Comparison of ENCODE assay signal across 21 mouse cellular contexts in genomic region chr12:35826990-35827389, GRCm38 (mm10).
DNase-seq lines count a peak whose midpoint lies in the region; ATAC-seq and TF ChIP-seq lines count a peak whose summit lies in the region.
"Had no signal": no experiment of that assay in that cellular context is flagged by ENCODE, and none has a peak within 500 bp of the region (broad histone marks: within the 10 kb centered on the region; RNA-seq: fewer than 3 reads in every experiment).

No protein-coding gene starts in this region.

- TF ChIP-seq RAD21 in CH12.LX (IDR thresholded peaks at IDR 0.05; ENCODE audit: low read depth, low read length), result no peak

- no peak; the same call in 1 of the 2 replicates for ATAC-seq in embryonic facial prominence, embryonic 14.5 days (ENCODE audit: low read depth)
- ATAC-seq in granulocyte monocyte progenitor cell, adult 5-6 weeks (replicated peaks; ENCODE audit: poor library complexity, severe bottlenecking), result peak; percentile 66
- ATAC-seq in monocyte, adult 5-6 weeks (replicated peaks; ENCODE audit: insufficient number of reproducible peaks, low FRiP score, low TSS enrichment, poor library complexity, severe bottlenecking), result 0 out of 2 replicates have a peak, but pooled peaks have one; percentile 14
- ATAC-seq in cerebellum, adult (ENCODE audit: insufficient number of reproducible peaks, low FRiP score, low TSS enrichment), result no peak
- ATAC-seq: forebrain, embryonic 14.5 days; hindbrain, embryonic 16.5 days; inflammation-experienced regulatory T-cells, adult 6 months had no signal

- dilution Hi-C loops in CH12.LX (cut with MboI; ENCODE audit: extremely low pct_ligation_motif_present, extremely low pct_unique_long_range_greater_than_20kb, low sequenced_read_pairs), result no loop called here

- peaks cover 8% of the 10 kb centered on the region; the same call in 1 of the 2 replicates for H3K9me3 ChIP-seq in embryonic facial prominence, embryonic 14.5 days (ENCODE audit: control insufficient read depth, low read length)
- H3K9me3 ChIP-seq in embryonic facial prominence, embryonic 10.5 days, result no peaks in the 10 kb centered on the region
- H3K9me3 ChIP-seq in CH12.LX (replicated peaks; ENCODE audit: low read length), result no peaks in the 10 kb centered on the region
- H3K9me3 ChIP-seq: embryonic facial prominence, embryonic 12.5 days; heart, embryonic 10.5 days; hindbrain, embryonic 12.5 days had no signal

- in situ Hi-C loops in CH12.LX (cut with MboI; ENCODE audit: low pct_ligation_motif_present, low pct_unique_long_range_greater_than_20kb, low sequenced_read_pairs), result no loop called here

- H3K27ac ChIP-seq in embryonic facial prominence, embryonic 14.5 days (replicated peaks; ENCODE audit: low read depth, low read length), result no peak overlapping the region
- H3K27ac ChIP-seq in embryonic facial prominence, embryonic 10.5 days (replicated peaks), result no peak overlapping the region
- H3K27ac ChIP-seq in CH12.LX (ENCODE audit: insufficient read depth, low read depth), result peak overlapping the region; percentile 42; the same call in 1 of the 2 replicates
- H3K27ac ChIP-seq: embryonic facial prominence, embryonic 12.5 days; heart, embryonic 10.5 days; hindbrain, embryonic 12.5 days had no signal

- TF ChIP-seq POLR2A in CH12.LX (IDR thresholded peaks at IDR 0.05; ENCODE audit: low read depth, low read length), result no peak

- H3K4me3 ChIP-seq in embryonic facial prominence, embryonic 14.5 days (ENCODE audit: low read depth, low read length), result no peak overlapping the region
- no peak overlapping the region for H3K4me3 ChIP-seq in embryonic facial prominence, embryonic 10.5 days
- no peak overlapping the region for H3K4me3 ChIP-seq in CH12.LX (replicated peaks in 1 of 3; ENCODE audit: low read depth in 2 of 3, low read length in 2 of 3, poor library complexity in 1 of 3)
- H3K4me3 ChIP-seq: embryonic facial prominence, embryonic 12.5 days; heart, embryonic 10.5 days; hindbrain, embryonic 12.5 days had no signal

- WGBS in embryonic facial prominence, embryonic 14.5 days, result 81% methylated on average over 5 of the region's 5 CpGs
- WGBS in embryonic facial prominence, embryonic 10.5 days, result 89% methylated on average over 5 of the region's 5 CpGs

- H3K4me2 ChIP-seq in embryonic facial prominence, embryonic 14.5 days (ENCODE audit: low read depth, low read length), result no peak overlapping the region
- H3K4me2 ChIP-seq in CH12.LX (ENCODE audit: insufficient read depth, low read depth, poor library complexity, severe bottlenecking), result no peak overlapping the region
- H3K4me2 ChIP-seq: embryonic facial prominence, embryonic 12.5 days; hindbrain, embryonic 12.5 days had no signal

- no peak overlapping the region for H3K9ac ChIP-seq in embryonic facial prominence, embryonic 14.5 days (ENCODE audit: low read depth, low read length)
- no peak overlapping the region for H3K9ac ChIP-seq in CH12.LX (ENCODE audit: insufficient read depth, low read depth)
- H3K9ac ChIP-seq: embryonic facial prominence, embryonic 12.5 days; hindbrain, embryonic 12.5 days had no signal

- peak; percentile 31 for DNase-seq in embryonic facial prominence, embryonic 14.5 days (ENCODE audit: low spot score)
- no peak for DNase-seq in embryonic facial prominence, embryonic 10.5 days (ENCODE audit: low spot score)
- DNase-seq in CH12.LX (ENCODE audit: extremely low read depth), result peak; percentile 48
- DNase-seq in frontal cortex, postnatal 25 days (ENCODE audit: low spot score in 2 of 2), result no peak
- DNase-seq in cerebellum, adult 9-10 months, result no peak
- DNase-seq: adrenal gland, postnatal 10 days; cerebellum, adult 11-12 months; cerebellum, adult 9-11 months; embryo, embryonic 11 days; gastrocnemius, postnatal 36 days; heart, postnatal 10 days; heart, postnatal 4 days had no signal

- TF ChIP-seq CTCF in CH12.LX (conservative IDR thresholded peaks at IDR 0.05 in 1 of 2, IDR thresholded peaks at IDR 0.05 in 1 of 2; ENCODE audit: low read depth in 2 of 2, low read length in 2 of 2), result no peak

- no peaks in the 10 kb centered on the region for H3K27me3 ChIP-seq in embryonic facial prominence, embryonic 14.5 days (replicated peaks; ENCODE audit: control insufficient read depth, insufficient read depth, low read length)
- no peaks in the 10 kb centered on the region for H3K27me3 ChIP-seq in embryonic facial prominence, embryonic 10.5 days (replicated peaks; ENCODE audit: low read depth, poor library complexity, severe bottlenecking)
- no peaks in the 10 kb centered on the region for H3K27me3 ChIP-seq in CH12.LX (replicated peaks)
- H3K27me3 ChIP-seq: embryonic facial prominence, embryonic 12.5 days; hindbrain, embryonic 12.5 days had no signal

- no peaks in the 10 kb centered on the region for H3K4me1 ChIP-seq in embryonic facial prominence, embryonic 14.5 days (ENCODE audit: control insufficient read depth, insufficient read depth, low read length)
- peaks cover 13% of the 10 kb centered on the region for H3K4me1 ChIP-seq in embryonic facial prominence, embryonic 10.5 days
- H3K4me1 ChIP-seq in CH12.LX (ENCODE audit: control insufficient read depth in 1 of 2, insufficient read depth in 2 of 2), result peaks cover 10 to 49% of the 10 kb centered on the region in 2 experiments
- H3K4me1 ChIP-seq: hindbrain, embryonic 12.5 days had no signal

- TF ChIP-seq EP300 in CH12.LX (IDR thresholded peaks at IDR 0.05; ENCODE audit: low read length), result 0 out of 2 replicates have a peak, but pooled peaks have one; percentile 32

- no peaks in the 10 kb centered on the region for H3K79me2 ChIP-seq in CH12.LX (replicated peaks; ENCODE audit: control insufficient read depth, extremely low read depth, insufficient read depth, poor library complexity, severe bottlenecking)

- H3K36me3 ChIP-seq in embryonic facial prominence, embryonic 14.5 days (ENCODE audit: control insufficient read depth, insufficient read depth, low read length), result no peaks in the 10 kb centered on the region
- H3K36me3 ChIP-seq in embryonic facial prominence, embryonic 10.5 days (replicated peaks), result no peaks in the 10 kb centered on the region
- H3K36me3 ChIP-seq in CH12.LX (replicated peaks in 1 of 2; ENCODE audit: control insufficient read depth in 1 of 2, insufficient read depth in 1 of 2, low read length in 1 of 2), result no peaks in the 10 kb centered on the region
- H3K36me3 ChIP-seq: embryonic facial prominence, embryonic 12.5 days; heart, embryonic 10.5 days; hindbrain, embryonic 12.5 days had no signal

TF ChIP-seq in CH12.LX, 34 proteins besides CTCF, POLR2A, EP300 and RAD21:
- TF ChIP-seq ZKSCAN1 (IDR thresholded peaks at IDR 0.05; ENCODE audit: borderline replicate concordance, low read depth, low read length), result no peak
- TF ChIP-seq JUND (conservative IDR thresholded peaks at IDR 0.05; ENCODE audit: low read depth, low read length), result no peak
- TF ChIP-seq TCF12 (IDR thresholded peaks at IDR 0.05; ENCODE audit: low read depth, low read length), result no peak
- TF ChIP-seq USF1 (IDR thresholded peaks at IDR 0.05; ENCODE audit: low read depth, low read length), result no peak
- 0 out of 2 replicates have a peak, but pooled peaks have one; percentile 16 for TF ChIP-seq JUN (IDR thresholded peaks at IDR 0.05; ENCODE audit: insufficient read depth, low read depth, low read length)
- peak; percentile 42; the same call in 1 of the 2 replicates for TF ChIP-seq ETS1 (conservative IDR thresholded peaks at IDR 0.05; ENCODE audit: low read depth, low read length)
- TF ChIP-seq E2F4 (IDR thresholded peaks at IDR 0.05; ENCODE audit: insufficient replicate concordance, low read depth, low read length), result no peak
- 0 out of 2 replicates have a peak, but pooled peaks have one; percentile 23 for TF ChIP-seq BHLHE40 (IDR thresholded peaks at IDR 0.05; ENCODE audit: low read depth, low read length)
- TF ChIP-seq GABPA (IDR thresholded peaks at IDR 0.05; ENCODE audit: insufficient replicate concordance, low read depth, low read length), result no peak
- TF ChIP-seq UBTF (IDR thresholded peaks at IDR 0.05; ENCODE audit: low read depth, low read length), result no peak
- no peak for TF ChIP-seq ZC3H11A (IDR thresholded peaks at IDR 0.05; ENCODE audit: low read depth, low read length)

Comparison
In these comparisons a context has a peak if more than half of its experiments do, and no peak if none do; other contexts are left out.
1. DNase-seq: peak in embryonic facial prominence, embryonic 14.5 days (single experiment) and CH12.LX (single experiment); none in embryonic facial prominence, embryonic 10.5 days (single experiment), frontal cortex, postnatal 25 days (0 of 2) and cerebellum, adult 9-10 months (single experiment).
2. ATAC-seq: peak in granulocyte monocyte progenitor cell, adult 5-6 weeks (single experiment) and monocyte, adult 5-6 weeks (single experiment); none in embryonic facial prominence, embryonic 14.5 days (single experiment) and cerebellum, adult (single experiment).